Mouse (Mus musculus): Measurements from ENCODE around the gene Zfp46.
A peak's percentile ranks its signal among the peaks of the same experiment; 100 is the strongest.

The Zfp46 gene

GRCm38 (mm10) chr4:136268912-136269311 lies 15.6 kb upstream of the Zfp46 start:
- no peak for DNase-seq

DNA sequence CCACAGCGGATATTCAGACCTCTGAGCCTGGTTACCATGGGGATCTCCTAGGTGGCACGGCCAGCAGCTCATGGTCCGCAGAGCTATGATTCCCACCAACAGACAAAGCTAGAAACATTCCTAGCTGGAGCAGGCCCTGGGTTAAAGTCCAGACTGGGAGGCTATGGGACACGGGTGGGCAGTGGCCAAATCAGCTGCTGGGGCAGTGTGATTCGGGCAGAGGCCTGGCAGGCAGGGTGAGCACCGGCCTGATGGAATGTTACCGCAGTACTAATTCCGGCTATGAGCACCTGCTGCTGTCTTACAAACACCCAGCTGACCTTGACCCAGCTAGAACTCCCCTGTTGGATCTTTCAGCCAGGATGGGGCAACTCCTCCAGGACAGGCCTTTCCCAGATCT lies 13.8 kb upstream of the Zfp46 start:
- no peak for DNase-seq

- DNase-seq = no peak
Measured at GRCm38 (mm10) chr4:136281097-136281496, 3.4 kb upstream of the Zfp46 start.

DNA sequence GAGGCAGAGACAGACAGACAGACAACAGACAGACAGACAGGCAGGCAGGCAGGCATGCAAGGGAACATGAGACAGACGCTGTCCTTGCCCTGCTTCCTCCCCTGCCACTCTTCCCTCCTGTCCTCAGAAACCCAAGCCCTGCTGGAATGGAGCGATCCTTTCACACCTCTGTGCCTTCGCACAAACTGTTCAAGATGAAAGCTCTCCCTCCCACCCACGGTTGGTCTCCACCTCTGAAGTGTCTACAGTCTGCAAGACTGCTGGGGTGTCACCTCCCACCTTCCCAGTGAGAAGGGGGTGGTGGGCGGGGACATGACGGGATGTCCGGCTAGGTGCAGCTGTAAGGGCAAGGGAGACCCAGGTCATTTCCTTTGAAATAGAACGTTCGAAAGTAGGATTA lies 2.9 kb upstream of the Zfp46 start:
- DNase-seq = no peak

- DNase-seq = no peak
Measured at GRCm38 (mm10) chr4:136282621-136283480, 1.6 kb upstream of the Zfp46 start.

- DNase-seq = peak; percentile 54 to 61
Measured at GRCm38 (mm10) chr4:136283783-136284182, 700 bp upstream of the Zfp46 start.

DNA sequence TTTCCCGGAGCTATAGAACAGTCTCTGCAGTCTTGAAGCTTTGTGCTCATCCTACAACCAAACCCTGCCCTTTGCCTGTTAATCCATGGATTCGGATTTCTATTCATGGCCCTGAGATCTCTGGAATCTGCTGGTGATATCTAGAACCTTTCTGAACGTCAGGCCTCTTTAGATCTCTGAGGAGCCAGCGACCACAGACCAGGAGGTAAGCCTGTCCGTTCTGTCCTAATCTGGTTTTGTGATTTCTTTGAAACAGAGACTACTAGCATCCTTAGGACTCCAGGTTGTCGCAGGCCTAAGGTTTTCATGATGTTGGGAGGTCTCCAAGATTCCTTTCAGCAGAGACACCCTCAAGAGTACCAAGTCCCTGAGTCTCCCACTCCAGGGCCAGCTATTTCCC lies 408 bp downstream of the Zfp46 start:
- DNase-seq = peak in 1 of 2 experiments; percentile 45

GRCm38 (mm10) chr4:136285348-136285810 lies 896 bp downstream of the Zfp46 start:
- peak; percentile 92 to 94 for DNase-seq

GRCm38 (mm10) chr4:136285811-136286371 lies 1.4 kb downstream of the Zfp46 start:
- peak; percentile 97 to 98 for DNase-seq

DNA sequence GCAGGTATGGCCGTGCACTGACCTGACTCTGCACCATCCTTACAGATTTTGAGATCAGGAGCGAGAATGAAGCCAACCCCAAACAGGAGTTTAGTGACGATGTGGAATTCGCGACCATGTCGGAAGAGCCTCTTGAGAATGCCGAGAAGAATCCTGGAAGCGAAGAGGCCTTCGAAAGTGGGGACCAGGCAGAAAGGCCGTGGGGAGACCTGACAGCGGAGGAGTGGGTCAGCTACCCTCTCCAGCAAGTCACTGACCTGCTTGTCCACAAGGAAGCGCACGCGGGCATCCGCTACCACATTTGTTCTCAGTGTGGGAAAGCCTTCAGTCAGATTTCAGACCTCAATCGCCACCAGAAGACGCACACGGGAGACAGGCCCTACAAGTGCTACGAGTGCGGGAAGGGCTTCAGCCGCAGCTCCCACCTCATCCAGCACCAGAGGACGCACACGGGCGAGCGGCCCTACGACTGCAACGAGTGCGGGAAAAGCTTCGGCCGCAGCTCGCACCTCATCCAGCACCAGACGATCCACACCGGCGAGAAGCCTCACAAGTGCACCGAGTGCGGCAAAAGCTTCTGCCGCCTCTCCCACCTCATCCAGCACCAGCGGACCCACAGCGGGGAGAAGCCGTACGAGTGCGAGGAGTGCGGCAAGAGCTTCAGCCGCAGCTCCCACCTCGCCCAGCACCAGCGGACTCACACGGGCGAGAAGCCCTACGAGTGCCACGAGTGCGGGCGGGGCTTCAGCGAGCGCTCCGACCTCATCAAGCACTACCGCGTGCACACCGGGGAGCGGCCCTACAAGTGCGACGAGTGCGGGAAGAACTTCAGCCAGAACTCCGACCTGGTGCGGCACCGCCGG lies 5.7 kb downstream of the Zfp46 start:
- DNase-seq = no peak

DNA sequence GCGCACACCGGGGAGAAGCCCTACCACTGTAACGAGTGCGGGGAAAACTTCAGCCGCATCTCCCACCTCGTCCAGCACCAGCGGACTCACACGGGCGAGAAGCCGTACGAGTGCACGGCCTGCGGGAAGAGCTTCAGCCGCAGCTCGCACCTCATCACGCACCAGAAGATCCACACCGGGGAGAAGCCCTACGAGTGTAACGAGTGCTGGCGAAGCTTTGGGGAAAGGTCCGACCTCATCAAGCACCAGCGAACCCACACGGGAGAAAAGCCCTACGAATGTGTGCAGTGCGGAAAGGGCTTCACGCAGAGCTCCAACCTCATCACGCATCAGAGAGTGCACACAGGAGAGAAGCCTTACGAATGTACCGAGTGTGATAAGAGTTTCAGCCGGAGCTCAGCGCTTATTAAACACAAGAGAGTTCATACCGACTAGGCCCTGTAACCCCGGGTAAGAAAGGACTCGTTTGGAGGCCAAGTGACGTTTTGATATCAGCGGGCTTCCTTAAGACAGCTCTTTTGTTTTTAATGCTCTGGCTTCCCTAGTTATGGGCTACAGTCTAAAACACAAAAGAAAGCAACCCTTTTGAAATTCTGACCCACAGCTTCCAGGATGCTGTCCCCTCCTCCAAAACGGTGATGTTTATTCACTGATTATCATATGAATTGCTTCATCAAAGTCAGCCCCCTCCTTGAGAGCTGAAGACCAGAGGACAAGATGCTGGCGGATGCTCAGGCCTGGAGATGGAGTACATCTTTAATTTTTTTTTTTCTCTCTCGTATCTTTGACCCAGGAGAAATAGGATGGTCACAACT lies 6.5 kb downstream of the Zfp46 start:
- DNase-seq = no peak

DNA sequence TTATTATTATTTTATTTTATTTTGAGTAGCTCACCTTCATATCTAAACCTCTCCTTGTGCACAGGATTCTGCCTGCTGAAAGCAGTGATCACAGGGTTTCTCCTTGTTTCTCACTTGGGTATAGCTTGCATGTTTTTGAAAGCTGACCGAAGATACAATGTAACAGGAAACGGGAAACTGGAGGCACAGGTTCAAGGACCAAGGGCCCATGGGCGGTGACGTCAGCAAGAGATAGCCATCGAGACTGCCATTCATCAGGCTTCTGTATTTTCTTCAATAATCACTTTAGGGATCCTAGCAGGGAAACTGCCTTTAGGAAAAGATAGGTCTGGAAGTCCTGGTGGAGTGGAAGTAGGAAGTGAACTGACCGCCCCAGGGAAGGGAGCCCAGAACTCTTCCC lies 7.2 kb downstream of the Zfp46 start:
- DNase-seq = no peak

- DNase-seq = no peak
Measured at GRCm38 (mm10) chr4:136295941-136296340, 11.5 kb downstream of the Zfp46 start.

- no peak for DNase-seq
Measured at GRCm38 (mm10) chr4:136302462-136302861, 18.0 kb downstream of the Zfp46 start.

GRCm38 (mm10) chr4:136304181-136304580 lies 19.7 kb downstream of the Zfp46 start:
- DNase-seq = no peak

DNA sequence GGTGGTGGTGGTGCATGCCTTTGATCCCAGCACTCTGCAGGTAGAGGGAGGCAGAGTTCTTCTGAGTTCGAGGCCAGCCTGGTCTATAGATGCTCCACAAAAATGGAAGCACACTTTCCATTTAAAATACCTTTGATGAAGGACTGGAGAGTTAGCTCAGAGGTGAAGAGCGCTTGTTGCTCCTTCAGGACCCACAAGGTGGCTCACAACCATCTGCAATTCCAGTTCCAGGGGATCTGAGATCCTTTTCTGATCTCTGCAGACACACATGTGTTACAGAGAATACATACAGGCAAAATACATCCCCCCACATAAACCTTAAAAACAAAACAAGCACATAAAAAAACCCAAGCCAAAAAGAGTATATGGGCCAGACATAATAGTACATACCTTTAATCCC lies 23.9 kb downstream of the Zfp46 start:
- DNase-seq = no peak

DNA sequence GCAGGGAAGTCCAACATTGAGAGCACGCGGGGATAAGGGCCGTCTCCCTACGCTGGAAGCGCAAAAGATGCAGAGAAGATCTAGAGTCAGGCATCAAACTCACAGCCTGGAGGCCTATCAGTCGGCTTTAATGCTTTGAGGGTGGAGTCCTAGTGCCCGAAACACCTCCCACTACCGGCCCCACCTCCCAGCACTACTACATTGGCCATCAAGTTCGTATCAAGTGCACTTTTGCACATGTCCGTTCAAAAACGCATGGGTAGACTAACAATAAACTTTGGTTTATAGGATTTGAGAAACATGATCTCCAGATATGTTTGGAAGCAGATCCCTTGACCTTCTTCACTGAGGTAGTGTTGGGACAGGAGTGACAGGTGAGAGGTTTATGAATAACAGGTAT lies 25.3 kb downstream of the Zfp46 start:
- peak in 1 of 2 experiments; percentile 33 for DNase-seq

DNA sequence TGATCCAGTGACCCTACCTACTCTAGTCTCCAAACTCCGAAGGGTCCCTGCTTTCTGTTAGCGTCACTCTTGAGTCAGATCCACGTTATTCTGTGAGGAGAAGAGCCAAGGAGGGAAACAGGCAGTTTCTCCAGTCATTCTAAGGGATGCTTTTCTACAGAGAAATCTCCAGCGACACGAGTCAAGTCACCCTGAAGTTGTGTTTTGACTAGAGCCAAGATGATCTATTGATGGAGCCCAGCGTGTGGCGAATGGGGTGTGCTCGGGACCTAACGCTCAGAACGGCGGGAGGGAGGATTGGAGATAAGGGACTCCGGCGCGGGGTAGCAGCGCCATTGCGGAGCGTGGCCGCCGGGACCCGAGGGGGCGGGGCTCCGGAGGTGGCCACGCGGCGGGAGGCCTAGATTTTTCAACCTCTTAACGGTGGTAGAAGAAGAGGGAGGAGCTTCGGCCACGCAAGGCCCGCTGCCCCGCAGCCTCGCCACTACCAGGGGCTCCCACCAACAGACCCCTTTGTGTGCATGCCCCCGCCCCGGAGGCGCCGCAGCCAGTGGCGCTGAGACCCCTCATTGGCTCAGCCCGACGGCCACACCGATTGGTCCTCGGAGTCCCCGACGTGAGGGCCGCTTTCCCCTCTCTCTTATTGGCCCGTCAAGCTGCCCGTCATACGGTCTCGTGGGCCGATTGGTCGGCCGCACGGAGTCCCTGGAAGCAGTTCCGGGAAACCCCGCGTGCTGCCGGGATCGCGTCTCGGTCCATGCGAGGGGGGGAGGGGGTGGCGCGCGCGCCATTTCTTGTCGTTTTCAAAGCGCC lies 26.0 kb downstream of the Zfp46 start, which contains the start of gene Hnrnpr:
Hnrnpr (plus strand) TSS at position 714 of the 813 bp plus-strand sequence.
- DNase-seq = peak; percentile 100

GRCm38 (mm10) chr4:136311042-136311999 lies 26.8 kb downstream of the Zfp46 start:
- peak in 1 of 2 experiments; percentile 56 for DNase-seq

DNA sequence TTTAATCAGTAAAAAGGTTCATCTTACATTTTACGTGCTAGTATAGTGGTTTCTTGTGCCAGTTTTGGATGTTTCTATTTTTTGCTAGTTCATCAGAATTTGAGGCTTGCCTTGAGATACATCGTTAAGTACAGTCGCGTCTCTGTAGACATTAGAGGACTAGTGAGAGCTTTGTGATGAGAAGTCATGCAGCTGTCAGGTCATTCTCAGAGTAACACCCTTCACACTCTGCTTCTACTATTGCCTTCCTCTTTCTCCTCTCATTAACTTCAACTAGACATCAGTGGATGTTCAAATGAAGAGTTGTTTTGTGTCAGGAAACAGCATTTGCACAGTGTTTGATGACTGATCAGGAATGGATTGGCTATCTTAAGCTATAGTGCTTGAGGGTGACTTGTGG lies 28.1 kb downstream of the Zfp46 start:
- no peak for DNase-seq
